Mouse (Mus musculus) midbrain, postnatal 0 days (tissue): ENCODE data around the gene Clec16a. TPM values are rescaled to one million over a fixed set of nuclear protein-coding genes. Genes with fewer than 3 reads are reported as not detected.

Source experiments
- ATAC-seq: fragments of 200-750 bp; cut with Nextera tagmentation; 2 replicates; pipeline ENCODE4 v1.8.0; 2017; ENCODE audit warnings: moderate number of reproducible peaks, mild to moderate bottlenecking, moderate TSS enrichment, moderate library complexity; ENCODE audit not compliant: low FRiP score
- DNase-seq: peaks from one replicate; pipeline ENCODE4 v3.0.0-alpha.2; 2015; ENCODE audit warnings: low spot score
- H3K27ac ChIP-seq: fragments of 300-500 bp; sonication (generic); 2 replicates; pipeline ENCODE4 v1.5.1; 2014; ENCODE audit warnings: low read depth, mild to moderate bottlenecking, low read length, mixed read lengths
- H3K27me3 ChIP-seq: fragments of 300-500 bp; sonication (generic); 2 replicates; pipeline ENCODE4 v1.6.1; 2014; ENCODE audit warnings: low read length, control low read depth, mixed read lengths; ENCODE audit not compliant: insufficient read depth
- H3K36me3 ChIP-seq: fragments of 300-500 bp; sonication (generic); 2 replicates; pipeline ENCODE4 v1.6.1; 2014; ENCODE audit warnings: low read length, control low read depth, mixed read lengths; ENCODE audit not compliant: insufficient read depth
- H3K4me1 ChIP-seq: fragments of 300-500 bp; sonication (generic); 2 replicates; pipeline ENCODE4 v1.6.1; 2014; ENCODE audit warnings: mild to moderate bottlenecking, control low read depth, antibody characterized with exemption, low read length, mixed read lengths; ENCODE audit not compliant: insufficient read depth
- H3K4me2 ChIP-seq: fragments of 300-500 bp; sonication (generic); 2 replicates; pipeline ENCODE4 v1.6.1; 2014; ENCODE audit warnings: low read depth, mild to moderate bottlenecking, low read length, mixed read lengths; ENCODE audit not compliant: poor library complexity, severe bottlenecking
- H3K4me3 ChIP-seq: fragments of 300-500 bp; sonication (generic); 2 replicates; pipeline ENCODE4 v1.5.1; 2014; ENCODE audit warnings: low read depth, mild to moderate bottlenecking, low read length, moderate library complexity
- H3K9ac ChIP-seq: fragments of 300-500 bp; sonication (generic); replicated peaks from 2 replicates; pipeline ENCODE4 v1.6.1; 2014; ENCODE audit warnings: mild to moderate bottlenecking, low read length, moderate library complexity, mixed read lengths; ENCODE audit not compliant: poor library complexity, severe bottlenecking
- H3K9me3 ChIP-seq: fragments of 300-500 bp; sonication (generic); 2 replicates; pipeline ENCODE4 v1.6.1; 2016; ENCODE audit warnings: low read length, control low read depth
- CTCF ChIP-seq: IDR thresholded peaks from 2 replicates; pipeline ENCODE4 v1.5.1; 2016; ENCODE audit warnings: antibody characterized with exemption, mild to moderate bottlenecking
- WGBS: fragments of 180-500 bp; shearing (Covaris S2); extraction: QIAGEN DNeasy Blood & Tissue Kit; methylation state at CpG from one replicate; pipeline ENCODE4 v1.1.7; 2014; 5-methylcytosine and 5-hydroxymethylcytosine counted together
- polyA plus RNA-seq: library from polyadenylated mRNA; unstranded; fragments of >200 nt; fragmentation: Nextera tagmentation; extraction: Ambion mirVana; gene quantifications from 2 replicates; pipeline ENCODE4 v1.2.1, GENCODE M21; 2015
- total RNA-seq: library from RNA; depleted of rRNA; stranded (reverse); fragments of >200 nt; gene quantifications from 2 replicates; pipeline ENCODE4 v1.2.3, GENCODE M21; 2014

Gene Clec16a
- total and polyA plus RNA-seq, 2 experiments from 2014 or later = 63.8 to 69.5 TPM

- no peak overlapping the region for H3K4me3 ChIP-seq
- ATAC-seq (no peak), DNase-seq (no peak)
- no peaks in the 10 kb centered on the region for H3K27me3 ChIP-seq
- H3K9ac ChIP-seq = no peak overlapping the region
- no peak overlapping the region for H3K27ac ChIP-seq
- 82% methylated on average over 1 of the region's 1 CpGs for WGBS
- peaks cover 7% of the 10 kb centered on the region; the same call in 1 of the 2 replicates for H3K36me3 ChIP-seq
- no peaks in the 10 kb centered on the region for H3K4me1 ChIP-seq
- H3K4me2 ChIP-seq = no peak overlapping the region
- no peak for TF ChIP-seq CTCF
- H3K9me3 ChIP-seq = no peaks in the 10 kb centered on the region
Observed at GRCm38 (mm10) chr16:10626116-10626515, 81.0 kb downstream of the Clec16a start.

DNA sequence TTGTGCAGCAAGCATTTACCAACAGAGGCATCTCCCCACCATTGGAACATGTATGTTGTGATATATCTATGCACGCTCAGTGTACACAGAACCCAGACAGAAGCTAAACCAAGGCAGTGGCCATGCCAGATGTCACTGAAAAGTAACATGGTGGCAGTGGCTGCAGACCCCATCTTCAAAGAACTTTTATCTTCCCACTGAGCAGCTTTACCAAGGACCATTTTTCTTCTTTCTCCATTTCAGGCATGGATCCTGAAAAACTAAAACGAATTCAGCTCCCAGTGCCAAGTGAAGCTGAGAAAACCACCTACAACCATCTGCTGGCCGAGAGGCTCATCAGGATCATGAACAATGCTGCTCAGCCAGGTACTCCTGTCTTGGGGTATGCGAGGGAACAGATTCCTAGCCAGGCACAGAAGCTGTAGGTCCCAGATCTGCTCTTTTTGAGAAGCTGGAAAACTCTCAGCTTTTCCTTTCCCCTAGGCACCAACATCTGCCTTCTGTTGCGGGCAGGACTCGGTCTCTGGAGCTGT lies 82.1 kb downstream of the Clec16a start:
- H3K9me3 ChIP-seq = no peaks in the 10 kb centered on the region
- no peak overlapping the region for H3K9ac ChIP-seq
- H3K27ac ChIP-seq = no peak overlapping the region
- WGBS = 93% methylated on average over 6 of the region's 6 CpGs
- no peaks in the 10 kb centered on the region for H3K4me1 ChIP-seq
- peaks cover 7% of the 10 kb centered on the region; the same call in 1 of the 2 replicates for H3K36me3 ChIP-seq
- no peaks in the 10 kb centered on the region for H3K27me3 ChIP-seq
- no peak overlapping the region for H3K4me3 ChIP-seq
- ATAC-seq = no peak
- TF ChIP-seq CTCF = no peak
- H3K4me2 ChIP-seq = no peak overlapping the region
- DNase-seq = no peak

- WGBS = 84% methylated on average over 4 of the region's 4 CpGs
- H3K27me3 ChIP-seq = no peaks in the 10 kb centered on the region
- H3K9me3 ChIP-seq = no peaks in the 10 kb centered on the region
- TF ChIP-seq CTCF = peak; percentile 25
- no peaks in the 10 kb centered on the region for H3K4me1 ChIP-seq
- H3K27ac ChIP-seq = no peak overlapping the region
- ATAC-seq = no peak
- H3K4me2 ChIP-seq = no peak overlapping the region
- no peak overlapping the region for H3K9ac ChIP-seq
- no peak for DNase-seq
- H3K36me3 ChIP-seq = peaks cover 7% of the 10 kb centered on the region; the same call in 1 of the 2 replicates
- no peak overlapping the region for H3K4me3 ChIP-seq
Observed at GRCm38 (mm10) chr16:10628030-10628555, 83.0 kb downstream of the Clec16a start.

- H3K36me3 ChIP-seq = peaks cover 7% of the 10 kb centered on the region; the same call in 1 of the 2 replicates
- no peak overlapping the region for H3K4me3 ChIP-seq
- no peak overlapping the region for H3K9ac ChIP-seq
- no peak overlapping the region for H3K4me2 ChIP-seq
- no peak for DNase-seq
- ATAC-seq = no peak
- TF ChIP-seq CTCF = no peak
- H3K4me1 ChIP-seq = no peaks in the 10 kb centered on the region
- 68% methylated on average over 3 of the region's 3 CpGs for WGBS
- no peaks in the 10 kb centered on the region for H3K27me3 ChIP-seq
- no peaks in the 10 kb centered on the region for H3K9me3 ChIP-seq
- H3K27ac ChIP-seq = no peak overlapping the region
Observed at GRCm38 (mm10) chr16:10628960-10629359, 83.8 kb downstream of the Clec16a start.

DNA sequence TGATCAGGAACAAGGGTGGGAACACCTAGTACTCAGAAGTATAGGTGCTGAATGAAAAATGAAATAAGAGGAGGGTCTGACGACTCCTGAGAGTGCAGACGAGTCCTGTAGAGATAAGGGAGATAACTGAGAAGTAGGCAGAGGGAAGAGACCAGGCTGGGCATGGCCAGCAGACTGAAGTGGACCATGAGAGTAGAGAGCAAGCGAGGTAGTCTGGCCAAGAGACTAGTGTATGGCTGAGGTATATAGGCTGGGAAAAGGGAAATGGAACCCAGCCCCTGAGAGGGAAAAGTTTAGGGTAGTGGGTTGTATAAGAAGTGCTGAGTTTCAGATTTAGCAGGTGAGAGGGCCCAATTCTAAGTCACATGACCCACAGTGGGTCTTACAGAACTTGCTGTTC lies 84.2 kb downstream of the Clec16a start:
- no peak for DNase-seq
- no peaks in the 10 kb centered on the region for H3K9me3 ChIP-seq
- ATAC-seq = no peak
- no peak overlapping the region for H3K9ac ChIP-seq
- H3K4me2 ChIP-seq = no peak overlapping the region
- no peak overlapping the region for H3K4me3 ChIP-seq
- WGBS = 85% methylated on average over 3 of the region's 3 CpGs
- TF ChIP-seq CTCF = no peak
- no peaks in the 10 kb centered on the region for H3K27me3 ChIP-seq
- no peak overlapping the region for H3K27ac ChIP-seq
- H3K4me1 ChIP-seq = no peaks in the 10 kb centered on the region
- H3K36me3 ChIP-seq = peaks cover 7% of the 10 kb centered on the region; the same call in 1 of the 2 replicates

- H3K4me1 ChIP-seq = no peaks in the 10 kb centered on the region
- H3K27me3 ChIP-seq = no peaks in the 10 kb centered on the region
- no peak overlapping the region for H3K27ac ChIP-seq
- TF ChIP-seq CTCF = no peak
- H3K4me2 ChIP-seq = no peak overlapping the region
- H3K9ac ChIP-seq = no peak overlapping the region
- H3K4me3 ChIP-seq = no peak overlapping the region
- no peak for DNase-seq
- H3K9me3 ChIP-seq = no peaks in the 10 kb centered on the region
- 91% methylated on average over 3 of the region's 3 CpGs for WGBS
- peaks cover 2% of the 10 kb centered on the region; the same call in 1 of the 2 replicates for H3K36me3 ChIP-seq
- no peak for ATAC-seq
Observed at GRCm38 (mm10) chr16:10634940-10635339, 89.8 kb downstream of the Clec16a start.
